Mouse (Mus musculus) layer of hippocampus, adult 2 months (tissue): Measurements from ENCODE around the gene Tbl2. TPM values are rescaled to one million over a fixed set of nuclear protein-coding genes. Genes with fewer than 3 reads are reported as not detected.

Experiments
- DNase-seq, 2 experiments: peaks; one replicate each; pipeline ENCODE4 v3.0.0; 2022; ENCODE audit warnings: low spot score in 2 of 2
- H3K27ac ChIP-seq: fragments of 200-600 bp; 2 replicates; pipeline ENCODE4 v1.8.1; 2022
- H3K4me3 ChIP-seq: fragments of 200-600 bp; 2 replicates; pipeline ENCODE4 v1.8.1; 2022; ENCODE audit warnings: mild to moderate bottlenecking
- CTCF ChIP-seq: fragments of 200-600 bp; conservative IDR thresholded peaks from 2 replicates; pipeline ENCODE4 v1.8.1; 2022; ENCODE audit warnings: antibody characterized with exemption, mild to moderate bottlenecking, moderate library complexity
- total RNA-seq, 2 experiments: library from RNA; stranded (reverse); gene quantifications; 2 replicates each; pipeline ENCODE4 v1.2.3; 2021

Tbl2 gene
- total RNA-seq, 2 experiments from 2014 or later: 29.8 to 32.0 TPM

DNA sequence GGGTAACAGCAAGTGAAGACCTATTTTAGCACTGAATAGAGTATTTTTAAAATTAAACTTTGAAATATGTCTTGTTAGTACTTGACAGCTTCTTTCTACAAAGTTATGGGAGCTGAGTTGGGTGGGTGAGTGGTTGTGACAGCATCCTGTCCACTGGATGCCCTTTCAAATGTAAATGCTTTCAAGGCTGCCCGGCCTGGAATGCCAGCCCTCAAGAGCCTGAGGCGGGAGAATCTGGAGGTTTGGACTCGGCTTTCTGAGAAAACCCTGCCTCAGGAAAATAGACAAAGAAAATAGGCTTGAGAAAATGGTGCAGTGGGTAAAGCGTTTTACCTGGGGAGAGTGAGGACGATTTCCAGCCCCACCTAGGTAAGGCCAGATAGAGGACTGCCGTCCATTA lies 32.3 kb downstream of the Tbl2 start:
- Histone ChIP-seq H3K27ac (peak overlapping the region; percentile 94), H3K4me3 (no peak overlapping the region)
- no peak for DNase-seq
- TF ChIP-seq CTCF: no peak

DNA sequence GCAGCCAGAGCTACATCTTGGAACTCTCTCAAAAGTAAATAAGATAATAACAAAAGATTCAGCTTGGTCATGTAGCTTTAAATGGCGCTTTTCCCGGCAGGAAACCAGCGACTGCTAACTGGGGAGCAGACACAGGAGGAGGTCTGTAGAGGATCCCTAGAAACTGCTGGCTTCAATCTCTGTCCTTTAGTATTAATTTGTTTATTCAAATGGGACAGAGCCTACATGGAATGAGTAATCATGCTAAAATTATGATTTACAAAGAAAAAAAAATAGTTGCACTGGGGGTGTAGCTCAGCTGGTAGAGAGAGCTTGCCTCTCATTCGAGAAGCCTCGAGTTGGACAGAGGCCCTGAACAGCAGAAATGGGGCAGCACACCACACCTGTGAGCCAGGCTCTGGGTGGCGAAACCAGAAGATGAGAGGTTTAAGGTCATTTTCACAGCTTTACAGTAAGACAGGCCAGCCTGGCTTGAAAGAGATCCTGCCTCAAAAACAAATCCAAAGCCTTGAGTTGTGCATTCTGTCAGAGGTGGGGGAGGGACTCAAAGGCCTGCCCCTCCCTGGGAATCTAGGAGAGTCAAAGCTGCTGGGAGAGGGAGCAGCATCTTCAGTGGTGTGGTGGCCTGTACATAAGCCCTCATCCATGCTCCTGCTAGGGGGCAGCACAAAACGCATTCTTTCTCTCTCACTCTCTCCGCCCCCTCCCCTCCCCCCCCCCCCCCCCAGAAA lies 33.8 kb downstream of the Tbl2 start:
- peak overlapping the region; percentile 94 for H3K27ac ChIP-seq
- H3K4me3 ChIP-seq: no peak overlapping the region
- TF ChIP-seq CTCF: peak; percentile 31; the same call in 1 of the 2 replicates
- DNase-seq: peak; percentile 42 to 57

DNA sequence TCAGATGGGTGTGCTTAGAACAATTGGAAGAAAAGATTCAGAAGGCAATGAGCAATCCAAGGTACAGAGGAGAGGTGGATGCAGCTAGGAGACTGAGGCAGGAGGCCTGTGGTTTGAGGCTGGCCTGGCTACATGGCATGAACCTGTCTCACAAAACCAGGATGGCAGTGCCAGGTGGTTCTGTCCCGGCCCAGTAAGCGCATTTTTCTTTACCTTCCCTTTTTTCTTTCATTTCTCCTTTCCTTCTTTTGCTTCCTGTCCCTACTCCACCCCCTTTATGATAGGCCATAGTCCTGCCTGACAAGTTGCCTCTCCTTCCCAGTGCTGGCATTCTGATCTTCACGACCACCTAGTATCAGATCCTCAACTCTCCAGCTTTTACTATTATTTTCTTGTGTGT lies 35.6 kb downstream of the Tbl2 start:
- TF ChIP-seq CTCF: no peak
- no peak for DNase-seq

DNA sequence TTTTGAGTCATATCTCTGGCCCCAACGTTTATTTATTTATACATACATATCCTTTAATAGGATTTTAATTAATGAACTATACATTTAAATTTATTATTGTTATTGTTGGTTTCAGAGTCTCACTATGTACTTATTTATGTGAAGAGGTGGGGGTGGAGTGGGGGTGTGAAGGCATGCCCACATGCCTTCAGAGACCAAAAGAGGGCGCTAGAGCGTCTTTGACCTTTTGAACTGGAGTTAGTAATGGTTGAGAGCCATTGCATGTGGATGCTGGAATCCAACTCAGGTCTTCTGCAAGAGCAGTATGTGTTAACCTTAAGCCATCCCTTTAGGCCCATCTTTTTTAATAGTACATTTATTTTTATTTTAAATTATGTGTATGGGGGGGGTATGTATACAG lies 36.1 kb downstream of the Tbl2 start:
- H3K4me3 ChIP-seq: no peak overlapping the region
- peak overlapping the region; percentile 96; the same call in 1 of the 2 replicates for H3K27ac ChIP-seq
- TF ChIP-seq CTCF: peak; percentile 69
- DNase-seq: no peak

More for the DNA sequence above, 35.6 kb downstream of the Tbl2 start:
- Histone ChIP-seq H3K27ac (no peak overlapping the region; the same call in 1 of the 2 replicates), H3K4me3 (no peak overlapping the region)

DNA sequence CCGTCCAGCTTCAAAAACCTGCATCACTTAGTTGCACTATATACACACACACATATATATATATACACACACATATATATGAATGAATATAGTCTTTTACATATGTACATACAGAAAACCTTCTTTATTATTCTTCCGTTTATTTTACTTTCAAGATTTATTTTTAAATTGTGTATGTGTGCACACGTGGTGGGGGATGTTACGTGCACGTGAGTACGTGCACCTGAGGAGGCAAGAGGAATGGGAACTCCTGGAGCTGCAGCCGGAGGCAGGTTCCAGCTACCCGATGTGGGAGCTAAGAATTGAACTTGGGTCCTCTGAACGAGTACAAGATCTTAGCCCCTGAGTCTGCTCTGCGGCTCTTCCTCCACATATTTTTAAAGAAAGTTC lies 36.8 kb downstream of the Tbl2 start:
- no peak for TF ChIP-seq CTCF
- Histone ChIP-seq H3K27ac (peak overlapping the region; percentile 96), H3K4me3 (peak overlapping the region; percentile 86)
- DNase-seq: no peak

DNA sequence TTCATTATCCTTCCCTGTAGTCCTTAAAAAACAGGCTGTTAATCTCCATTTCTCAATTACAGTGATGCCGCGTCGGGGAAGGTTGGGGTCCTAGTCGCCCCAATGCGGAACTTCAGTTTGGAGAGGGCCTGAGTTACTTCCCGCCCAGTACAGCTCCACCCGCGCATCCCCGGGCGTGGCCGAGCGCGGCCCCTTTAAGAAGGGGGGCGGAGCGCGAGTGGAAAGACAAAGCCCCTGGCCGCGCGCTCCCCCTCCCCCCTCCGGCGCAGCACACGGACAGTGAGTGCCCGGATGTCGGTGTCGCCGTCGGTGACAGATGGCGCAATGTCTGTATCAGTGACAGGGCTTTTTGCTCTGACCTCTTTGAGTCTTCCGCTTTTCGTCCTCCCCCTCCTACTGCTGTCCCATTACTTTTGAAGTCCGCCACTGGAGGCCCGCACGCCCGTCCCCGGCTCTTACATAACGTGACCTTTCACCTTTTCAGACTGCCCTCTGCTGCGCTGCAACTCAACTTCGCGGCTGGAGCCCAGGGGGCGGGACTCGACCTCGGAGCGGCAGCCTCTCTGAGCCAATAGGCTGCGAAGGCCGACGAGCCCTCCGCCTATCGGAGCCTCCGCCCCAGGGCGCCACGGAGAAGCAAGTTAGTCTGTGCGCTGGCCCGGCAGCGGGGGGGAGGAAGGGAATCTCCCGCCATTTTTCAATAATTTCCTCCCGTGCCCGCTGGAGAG lies 37.3 kb downstream of the Tbl2 start, which contains the start of gene Baz1b:
Gene Baz1b, plus strand, starts transcription at position 644 of the 728 bp plus-strand sequence.
- TF ChIP-seq CTCF: no peak; the same call in 1 of the 2 replicates
- peak; percentile 97 to 98 for DNase-seq
- peak within 1 kb of the TSS; percentile 86 for H3K4me3 ChIP-seq
- H3K27ac ChIP-seq: peak within 1 kb of the TSS; percentile 96

DNA sequence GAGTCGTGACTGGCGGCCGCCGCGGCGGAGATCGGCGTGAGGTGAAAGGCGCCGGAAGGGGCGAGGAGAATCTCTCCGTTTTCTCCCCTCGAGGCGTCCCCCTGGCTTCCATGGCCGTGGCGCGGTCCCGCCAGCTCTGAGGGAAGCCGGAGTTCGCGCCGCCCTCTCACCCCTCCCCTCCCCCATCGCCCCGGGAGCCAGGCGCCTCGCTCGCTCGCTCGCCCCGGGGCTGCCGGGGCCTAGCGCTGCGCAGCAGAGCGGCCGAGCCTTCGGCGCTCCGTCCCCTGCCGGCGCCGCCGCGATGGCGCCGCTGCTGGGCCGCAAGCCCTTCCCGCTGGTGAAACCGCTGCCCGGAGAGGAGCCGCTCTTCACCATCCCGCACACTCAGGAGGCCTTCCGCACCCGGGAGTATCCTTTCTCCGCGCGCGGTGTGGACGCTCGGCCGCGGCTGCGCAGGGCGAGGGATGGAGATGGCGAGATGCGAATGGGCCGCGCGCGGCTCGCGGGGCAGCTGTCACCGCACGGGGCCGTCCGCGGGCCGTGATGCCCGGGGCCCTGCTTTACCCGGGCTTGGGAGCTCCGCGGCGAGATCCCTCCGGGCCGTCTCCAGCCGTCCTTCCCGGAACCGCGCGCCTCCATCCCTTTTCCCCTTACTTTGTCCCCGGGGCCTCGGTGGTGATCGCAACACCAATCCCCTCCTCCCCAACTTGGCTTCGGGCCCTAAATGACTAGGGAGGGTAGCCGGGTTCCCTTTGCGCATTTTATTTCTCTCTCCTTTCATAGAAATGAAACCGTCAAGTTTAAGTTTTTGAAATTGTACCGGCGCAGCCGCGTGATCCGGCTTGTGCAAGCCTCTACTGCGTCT lies 38.1 kb downstream of the Tbl2 start:
- Histone ChIP-seq H3K27ac (peak overlapping the region; percentile 96), H3K4me3 (peak overlapping the region; percentile 86)
- 0 out of 2 replicates have a peak, but pooled peaks have one; percentile 14 for TF ChIP-seq CTCF
- peak in 1 of 2 experiments; percentile 68 for DNase-seq

DNA sequence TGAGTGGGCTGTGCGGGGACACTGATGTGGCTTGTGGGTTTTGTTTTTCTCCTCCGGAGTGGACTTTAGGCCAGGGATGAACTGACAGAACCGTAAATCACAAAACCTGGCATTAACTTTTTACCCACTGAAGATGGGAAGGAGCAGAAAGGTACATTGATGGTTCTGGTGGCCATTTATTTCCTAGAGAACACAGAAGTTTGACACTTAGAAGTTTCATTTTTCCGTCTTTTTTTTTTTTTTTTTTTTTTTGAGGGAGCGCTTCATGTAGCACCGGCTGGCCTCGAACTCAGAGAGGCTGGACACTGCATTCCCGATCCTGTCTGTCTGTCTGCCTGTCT lies 38.7 kb downstream of the Tbl2 start:
- no peak for TF ChIP-seq CTCF
- H3K27ac ChIP-seq: peak overlapping the region; percentile 96
- DNase-seq: no peak
- peak overlapping the region; percentile 86 for H3K4me3 ChIP-seq

DNA sequence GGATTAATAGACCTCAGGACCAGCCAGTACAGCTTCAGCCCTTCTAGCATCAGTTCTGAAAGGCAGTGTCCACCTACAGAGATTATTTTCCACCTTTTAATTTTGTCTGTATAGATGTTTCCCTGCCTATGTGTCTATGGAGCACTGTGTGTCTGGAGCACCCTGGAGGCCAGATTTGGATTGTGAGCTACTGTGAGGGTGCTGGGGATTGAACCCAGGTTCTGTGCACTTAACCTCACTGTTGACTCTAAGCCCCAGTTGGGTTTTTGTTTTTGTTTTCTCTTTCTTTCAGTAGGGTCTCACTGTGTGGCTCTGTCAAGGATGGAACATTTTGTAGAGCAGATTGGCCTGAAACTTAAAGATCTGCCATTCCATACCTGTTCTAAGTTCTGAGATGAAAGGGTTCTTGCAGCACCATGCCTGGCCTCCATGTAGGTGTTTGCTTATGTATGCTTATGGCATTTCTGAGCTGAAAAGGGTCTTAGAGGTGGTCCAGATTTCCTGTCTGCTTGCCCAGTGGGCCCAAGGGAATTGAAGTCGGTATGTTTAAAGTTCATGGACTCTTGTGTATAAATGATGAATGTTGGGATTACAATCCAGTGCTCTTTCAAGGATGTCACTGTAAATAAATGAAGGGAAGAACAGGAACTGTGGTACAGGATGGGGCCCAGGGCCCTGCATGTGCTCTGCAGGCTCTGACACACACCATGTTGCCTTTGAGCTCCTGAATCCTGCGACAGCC lies 40.0 kb downstream of the Tbl2 start:
- no peak for DNase-seq
- 0 out of 2 replicates have a peak overlapping the region, but pooled peaks have one; percentile 18 for H3K27ac ChIP-seq
- peak overlapping the region; percentile 86 for H3K4me3 ChIP-seq
- peak; percentile 54 for TF ChIP-seq CTCF

DNA sequence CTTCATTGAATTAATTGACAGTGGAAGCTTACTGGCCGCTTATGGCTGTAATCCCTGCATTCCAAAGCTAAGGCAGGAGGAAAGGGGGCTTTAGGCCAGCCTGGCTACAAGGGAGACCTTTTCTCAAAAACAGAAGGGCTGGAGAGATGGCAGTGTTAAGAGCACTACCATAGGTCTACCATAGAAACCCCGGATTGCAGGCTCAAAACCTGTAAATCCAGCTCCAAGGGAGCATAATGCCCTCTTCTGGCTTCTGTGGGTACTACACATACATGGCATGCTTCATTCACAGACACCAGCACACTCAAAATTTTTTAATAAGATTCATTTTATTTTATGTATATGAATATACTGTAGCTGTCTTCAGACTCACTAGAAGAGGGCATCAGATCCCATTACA lies 42.2 kb downstream of the Tbl2 start:
- TF ChIP-seq CTCF: peak; percentile 93
- peak; percentile 60 to 77 for DNase-seq
- H3K27ac ChIP-seq: no peak overlapping the region
- no peak overlapping the region for H3K4me3 ChIP-seq

DNA sequence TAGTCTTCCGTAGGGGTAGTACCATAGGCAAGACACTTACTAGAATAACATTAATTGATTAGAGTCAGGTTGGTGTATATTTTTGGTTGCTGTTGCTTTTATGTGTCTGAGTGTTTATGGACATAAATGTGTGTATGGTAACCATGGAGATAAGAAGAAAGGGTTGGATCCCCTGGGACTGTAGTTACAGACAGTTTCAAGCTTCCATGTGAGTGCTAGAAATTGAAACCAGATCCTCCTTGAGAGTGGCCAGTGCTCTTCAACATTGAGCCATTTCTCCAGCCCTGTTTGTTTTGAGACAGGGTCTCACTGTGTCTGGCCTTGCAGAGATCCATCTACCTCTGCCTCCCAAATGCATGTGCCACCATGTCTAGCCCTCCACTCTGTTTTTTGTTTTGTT lies 43.0 kb downstream of the Tbl2 start:
- Histone ChIP-seq H3K4me3 (no peak overlapping the region), H3K27ac (no peak overlapping the region)
- DNase-seq: no peak
- TF ChIP-seq CTCF: no peak

DNA sequence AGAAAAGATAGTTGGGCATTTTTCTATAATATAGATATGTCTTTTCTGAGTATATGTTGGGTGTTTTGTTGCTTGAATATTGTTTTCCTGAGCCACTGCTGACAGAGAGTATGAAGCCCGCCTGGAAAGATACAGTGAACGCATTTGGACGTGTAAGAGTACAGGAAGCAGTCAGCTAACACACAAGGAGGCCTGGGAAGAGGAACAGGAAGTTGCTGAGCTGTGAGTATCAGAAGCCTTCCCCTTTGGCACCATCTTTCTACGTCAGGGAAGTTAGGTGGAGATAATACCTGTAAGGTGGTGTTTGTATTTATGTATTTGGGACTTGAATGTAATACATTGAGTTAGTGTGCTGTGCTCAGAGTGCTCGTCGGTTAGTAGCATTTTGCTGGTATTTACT lies 46.9 kb downstream of the Tbl2 start:
- no peak for DNase-seq
- no peak for TF ChIP-seq CTCF
- Histone ChIP-seq H3K27ac (no peak overlapping the region), H3K4me3 (no peak overlapping the region)
